Mouse (Mus musculus): ENCODE data around the gene Cysrt1.

Cysrt1 gene

DNA sequence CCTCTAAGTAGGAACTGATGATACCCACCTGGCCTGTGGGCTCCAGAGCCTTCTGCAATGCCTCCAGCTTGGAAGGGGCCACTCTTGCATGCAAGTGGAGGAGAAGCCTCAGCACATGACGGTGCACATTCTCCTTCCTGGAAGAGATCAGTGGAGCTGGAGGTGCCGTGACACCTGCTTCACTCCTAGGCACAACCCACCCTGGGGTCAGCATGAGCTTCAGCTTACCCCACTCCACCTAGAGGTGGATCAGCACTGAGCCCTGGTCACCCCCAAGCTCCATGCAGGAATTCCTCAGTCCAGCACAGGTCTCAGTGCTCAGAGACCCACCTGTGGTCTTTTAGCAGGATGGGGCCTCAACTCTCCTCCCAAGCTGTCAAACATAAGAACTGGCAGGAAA is 41.6 kb downstream of the Cysrt1 start:
- DNase-seq: no peak

DNA sequence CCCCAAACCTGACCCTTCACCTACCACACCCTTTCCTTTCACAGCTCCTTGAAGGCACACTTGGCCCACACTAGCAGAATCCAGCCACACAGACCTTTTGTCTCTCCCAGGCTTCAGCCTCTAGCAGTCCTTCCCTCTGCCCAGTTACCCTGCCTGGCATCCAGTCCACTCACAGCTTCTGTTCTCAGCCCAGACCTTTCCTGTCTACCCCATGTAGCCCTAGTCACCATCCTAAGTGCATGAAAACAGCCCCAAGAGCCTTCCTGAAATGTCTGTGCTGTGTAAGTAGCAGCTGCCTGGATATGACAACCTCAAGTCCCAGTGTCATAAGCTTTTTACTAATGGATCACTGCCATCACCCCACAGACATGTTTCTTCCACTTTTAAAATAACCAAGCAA is 44.3 kb downstream of the Cysrt1 start:
- DNase-seq: no peak

DNA sequence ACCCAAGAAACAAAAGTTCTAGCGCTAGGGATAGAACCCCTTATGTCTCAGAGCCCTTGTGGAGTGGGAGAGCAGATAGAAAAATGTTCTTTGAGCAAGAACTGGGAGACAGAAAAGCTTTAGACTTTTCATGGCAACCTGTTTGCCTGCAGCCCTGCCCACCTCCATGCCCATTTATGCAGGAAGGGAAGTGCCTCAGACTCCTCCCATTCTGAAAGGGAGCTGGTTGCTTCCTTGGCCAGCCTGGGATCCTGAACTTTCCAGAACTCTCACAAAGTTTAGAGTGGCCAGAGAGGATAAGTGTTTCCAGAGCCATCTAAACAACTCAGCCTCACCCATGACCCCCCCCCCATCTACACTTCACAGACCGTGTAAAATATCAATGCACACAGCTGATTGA is 45.1 kb downstream of the Cysrt1 start:
- DNase-seq: no peak

DNA sequence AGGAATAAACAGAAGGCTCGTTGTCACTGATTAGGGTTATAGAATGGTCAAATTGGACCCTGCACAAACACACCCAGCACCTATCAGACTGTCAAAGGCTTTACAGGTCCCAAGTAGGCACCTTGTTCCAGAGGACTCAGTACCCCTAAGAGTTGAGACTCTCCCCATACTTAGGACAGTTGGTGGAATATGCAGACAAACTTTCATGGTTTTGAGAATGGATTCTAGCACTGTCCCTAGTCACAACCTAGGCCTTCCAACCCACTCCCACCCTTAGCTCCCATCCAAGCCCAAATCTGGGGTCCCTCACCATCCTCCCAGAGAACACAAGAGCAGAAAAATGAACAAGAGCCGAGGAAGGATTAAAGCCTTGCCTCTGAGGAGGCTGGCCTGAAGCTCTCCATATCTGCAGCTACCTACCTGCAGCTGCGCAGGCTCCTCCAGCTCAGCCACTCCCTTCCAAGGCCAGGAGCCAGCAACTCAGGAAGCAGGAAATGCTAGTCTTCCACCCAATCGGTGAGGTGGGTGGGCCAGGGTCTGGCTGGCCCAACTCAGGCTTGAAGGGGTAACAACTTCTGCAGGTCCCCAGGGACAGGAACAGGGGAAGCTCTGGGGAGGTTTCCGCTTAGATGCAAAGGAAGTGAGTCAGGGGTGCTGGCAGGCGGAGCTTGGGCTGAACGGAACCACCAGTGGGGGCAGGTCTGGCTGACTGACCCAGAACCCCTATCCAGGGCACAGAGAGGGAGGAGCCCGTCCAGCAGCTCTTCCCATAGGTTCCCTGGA is 45.9 kb downstream of the Cysrt1 start, which contains the start of gene Tor4a:
Tor4a (minus strand) TSS at position 715 of the 783 bp plus-strand sequence.
- no peak for DNase-seq

GRCm38 (mm10) chr2:25195211-25196156 is 46.8 kb downstream of the Cysrt1 start:
- no peak for DNase-seq

- no peak for DNase-seq
These were observed 47.6 kb downstream of the Cysrt1 start for GRCm38 (mm10) chr2:25194486-25195171.

DNA sequence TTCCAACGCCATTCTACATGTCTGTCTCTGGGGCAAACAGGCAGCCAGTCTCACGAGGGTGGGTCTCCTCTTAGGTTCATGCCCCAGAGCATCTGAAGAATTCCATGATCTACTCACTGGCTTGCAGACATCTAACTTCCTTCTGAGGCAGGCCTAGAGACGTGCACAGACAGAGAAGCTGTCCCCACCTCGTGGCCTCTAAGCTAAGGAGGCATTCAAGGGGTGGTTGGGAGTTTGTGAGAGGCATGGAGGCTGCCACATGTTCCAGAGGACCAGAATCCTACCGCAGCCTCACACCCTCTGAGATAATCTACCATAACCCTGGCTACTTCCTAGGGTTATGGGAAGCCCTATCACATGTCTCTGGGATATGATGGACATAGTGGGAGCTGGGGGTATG is 48.2 kb downstream of the Cysrt1 start:
- no peak for DNase-seq

GRCm38 (mm10) chr2:25193330-25193770 is 48.9 kb downstream of the Cysrt1 start:
- DNase-seq: peak; percentile 90

Data from cerebellum, adult 9-10 months (tissue).